Mouse (Mus musculus): ENCODE measurements around the gene Hist2h3b. TPM values are rescaled to one million over a fixed set of nuclear protein-coding genes. Genes with fewer than 3 reads are reported as not detected.
"Not testable (repeated sequence)": the region's sequence is repeated elsewhere in the genome, so short reads cannot be mapped to it uniquely, and the experiment has no call there.

Gene Hist2h3b
- polyA plus RNA-seq, 1 experiment from 2014 or later: 96.2 TPM

DNA sequence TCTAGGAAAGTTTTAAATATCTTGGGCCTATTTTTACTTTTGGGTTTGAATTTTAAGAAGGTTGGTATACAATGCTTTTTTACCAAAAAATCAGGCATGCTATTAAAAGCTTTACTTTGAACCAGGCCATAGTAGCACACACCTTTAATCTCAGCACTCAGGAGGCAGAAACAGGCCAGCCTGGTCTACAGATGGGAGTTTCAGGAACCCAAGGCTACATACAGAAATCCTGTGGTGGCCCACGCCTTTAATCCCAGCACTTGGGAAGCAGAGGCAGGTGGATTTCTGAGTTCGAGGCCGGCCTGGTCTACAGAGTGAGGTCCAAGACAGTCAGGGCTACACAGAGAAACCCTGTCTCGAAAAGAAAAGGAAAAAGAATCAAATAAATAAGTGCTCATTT lies 913 bp upstream of the Hist2h3b start:
- Histone ChIP-seq H3K4me3 (no peak overlapping the region), H3K27ac (peak overlapping the region; percentile 97), H3K9ac (no peak overlapping the region), H3K9me3 (no peaks in the 10 kb centered on the region), H3K36me3 (no peaks in the 10 kb centered on the region), H3K4me1 (peaks cover 33% of the 10 kb centered on the region), H3K27me3 (no peaks in the 10 kb centered on the region), H3K4me2 (peak overlapping the region; percentile 87)
- no peak for ATAC-seq (ENCODE audit: insufficient number of reproducible peaks, insufficient read depth, low FRiP score, low TSS enrichment, low read depth)
- 69% methylated on average over 4 of the region's 4 CpGs for WGBS

DNA sequence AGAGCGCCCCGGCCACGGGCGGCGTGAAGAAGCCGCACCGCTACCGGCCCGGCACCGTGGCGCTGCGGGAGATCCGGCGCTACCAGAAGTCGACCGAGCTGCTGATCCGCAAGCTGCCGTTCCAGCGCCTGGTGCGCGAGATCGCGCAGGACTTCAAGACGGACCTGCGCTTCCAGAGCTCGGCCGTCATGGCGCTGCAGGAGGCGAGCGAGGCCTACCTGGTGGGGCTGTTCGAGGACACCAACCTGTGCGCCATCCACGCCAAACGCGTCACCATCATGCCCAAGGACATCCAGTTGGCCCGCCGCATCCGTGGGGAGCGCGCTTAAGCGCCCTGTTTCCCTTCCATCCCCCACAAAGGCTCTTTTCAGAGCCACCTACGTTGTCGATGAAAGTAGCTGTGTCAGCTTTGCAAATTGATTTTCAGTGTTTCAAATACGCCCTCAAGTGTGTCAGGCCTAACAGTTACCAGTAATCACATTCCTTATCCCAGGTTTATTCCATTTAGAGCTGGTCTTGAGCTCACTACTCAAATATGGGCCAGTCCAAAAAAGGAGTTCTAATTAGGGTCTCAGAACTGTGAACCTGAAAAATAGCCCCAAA lies 423 bp downstream of the Hist2h3b start:
- WGBS: 0% methylated on average over 20 of the region's 44 CpGs
- H3K36me3 ChIP-seq: not testable (repeated sequence)
- H3K4me1 ChIP-seq: peaks cover 31% of the 10 kb centered on the region

GRCm38 (mm10) chr3:96269511-96270474 lies 1.3 kb downstream of the Hist2h3b start, which contains the start of gene Hist2h2bb:
TSS of gene Hist2h2bb (plus strand) at chr3:96269752.
- WGBS: under 1% methylated on average over 45 of the region's 45 CpGs

More for the DNA sequence above, 423 bp downstream of the Hist2h3b start:
- Histone ChIP-seq H3K4me3 (peak overlapping the region; percentile 57), H3K27ac (peak overlapping the region; percentile 97), H3K4me2 (peak overlapping the region; percentile 87), H3K9ac (peak overlapping the region; percentile 83)
- not testable (repeated sequence) for H3K9me3 ChIP-seq, H3K27me3 ChIP-seq
- ATAC-seq (ENCODE audit: insufficient number of reproducible peaks, insufficient read depth, low FRiP score, low TSS enrichment, low read depth): peak; percentile 8; the same call in 1 of the 2 replicates

DNA sequence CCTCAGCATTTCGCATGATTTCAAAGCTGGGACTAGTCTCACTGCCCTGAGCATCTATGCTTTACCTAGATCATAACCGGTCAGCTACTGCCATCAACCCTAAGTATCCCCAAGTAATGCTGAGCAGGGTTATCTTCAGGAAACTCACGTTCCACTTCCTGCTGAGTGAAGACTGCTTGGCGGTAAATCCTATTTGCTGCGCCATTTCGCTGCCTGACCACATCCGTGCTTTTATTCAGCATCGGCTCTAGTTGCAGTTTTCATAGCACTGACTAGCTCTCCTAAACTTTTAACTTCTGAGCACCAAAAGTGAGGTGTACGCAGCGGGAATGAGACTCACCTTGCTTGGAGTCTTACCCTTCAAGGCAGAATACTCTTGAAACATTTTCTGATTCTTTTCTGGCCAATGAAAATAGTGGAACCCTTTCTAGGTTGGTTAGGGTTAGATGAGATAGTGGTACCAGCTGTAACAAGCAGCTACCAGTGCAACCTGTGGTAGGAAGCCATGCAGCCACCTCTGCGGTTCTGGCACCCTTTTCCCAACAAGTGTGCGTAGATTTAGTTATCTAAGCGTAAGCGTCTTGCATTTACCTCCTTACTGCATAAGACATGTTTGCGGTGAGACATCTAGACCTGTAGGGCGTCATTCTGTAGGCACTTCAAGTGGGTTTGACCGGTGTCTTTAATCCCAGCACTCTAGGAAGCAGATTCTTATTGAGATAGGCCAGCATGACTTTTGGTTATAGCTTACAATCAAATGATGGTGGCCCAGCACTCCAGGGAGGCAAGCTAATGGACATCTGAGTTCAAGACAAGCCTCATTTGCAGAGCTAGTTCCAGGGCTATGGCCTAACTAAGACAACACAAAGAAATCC lies 5.4 kb downstream of the Hist2h3b start:
- H3K36me3 ChIP-seq: no peaks in the 10 kb centered on the region
- H3K4me1 ChIP-seq: peaks cover 14% of the 10 kb centered on the region
- H3K9ac ChIP-seq: no peak overlapping the region
- H3K4me3 ChIP-seq: no peak overlapping the region
- H3K4me2 ChIP-seq: no peak overlapping the region
- H3K9me3 ChIP-seq: no peaks in the 10 kb centered on the region
- ATAC-seq (ENCODE audit: insufficient number of reproducible peaks, insufficient read depth, low FRiP score, low TSS enrichment, low read depth): no peak
- 90% methylated on average over 17 of the region's 17 CpGs for WGBS
- no peak overlapping the region for H3K27ac ChIP-seq
- H3K27me3 ChIP-seq: no peaks in the 10 kb centered on the region

More at GRCm38 (mm10) chr3:96269511-96270474, 1.3 kb downstream of the Hist2h3b start, which contains the start of gene Hist2h2bb:
- H3K4me3 ChIP-seq: peak within 1 kb of the TSS; percentile 57
- peak within 1 kb of the TSS; percentile 97 for H3K27ac ChIP-seq
- peak; percentile 95 for ATAC-seq (ENCODE audit: insufficient number of reproducible peaks, insufficient read depth, low FRiP score, low TSS enrichment, low read depth)
- peak within 1 kb of the TSS; percentile 83 for H3K9ac ChIP-seq
- H3K4me2 ChIP-seq: peak within 1 kb of the TSS; percentile 87
- H3K36me3 ChIP-seq: no peaks in the 10 kb centered on the region
- peaks cover 22% of the 10 kb centered on the region for H3K4me1 ChIP-seq
- H3K9me3 ChIP-seq: no peaks in the 10 kb centered on the region
- no peaks in the 10 kb centered on the region for H3K27me3 ChIP-seq

- Histone ChIP-seq H3K36me3 (no peaks in the 10 kb centered on the region), H3K9me3 (no peaks in the 10 kb centered on the region), H3K27me3 (peaks cover 6% of the 10 kb centered on the region; the same call in 1 of the 2 replicates), H3K9ac (peak overlapping the region; percentile 73), H3K4me3 (peak overlapping the region; percentile 52), H3K4me1 (peaks cover 10% of the 10 kb centered on the region), H3K4me2 (peak overlapping the region; percentile 89), H3K27ac (peak overlapping the region; percentile 92)
- WGBS: 12% methylated on average over 8 of the region's 8 CpGs
- no peak for ATAC-seq (ENCODE audit: insufficient number of reproducible peaks, insufficient read depth, low FRiP score, low TSS enrichment, low read depth)
Observed at GRCm38 (mm10) chr3:96277428-96277799, 9.0 kb downstream of the Hist2h3b start.

- peaks cover 12% of the 10 kb centered on the region for H3K27me3 ChIP-seq
- no peaks in the 10 kb centered on the region for H3K9me3 ChIP-seq
- H3K27ac ChIP-seq: peak overlapping the region; percentile 92
- peak overlapping the region; percentile 73 for H3K9ac ChIP-seq
- under 1% methylated on average over 49 of the region's 49 CpGs for WGBS
- ATAC-seq (ENCODE audit: insufficient number of reproducible peaks, insufficient read depth, low FRiP score, low TSS enrichment, low read depth): peak; percentile 89
- no peaks in the 10 kb centered on the region for H3K36me3 ChIP-seq
- peak overlapping the region; percentile 52 for H3K4me3 ChIP-seq
- H3K4me1 ChIP-seq: peaks cover 10% of the 10 kb centered on the region
- peak overlapping the region; percentile 89 for H3K4me2 ChIP-seq
Observed at GRCm38 (mm10) chr3:96277800-96278624, 9.6 kb downstream of the Hist2h3b start.

DNA sequence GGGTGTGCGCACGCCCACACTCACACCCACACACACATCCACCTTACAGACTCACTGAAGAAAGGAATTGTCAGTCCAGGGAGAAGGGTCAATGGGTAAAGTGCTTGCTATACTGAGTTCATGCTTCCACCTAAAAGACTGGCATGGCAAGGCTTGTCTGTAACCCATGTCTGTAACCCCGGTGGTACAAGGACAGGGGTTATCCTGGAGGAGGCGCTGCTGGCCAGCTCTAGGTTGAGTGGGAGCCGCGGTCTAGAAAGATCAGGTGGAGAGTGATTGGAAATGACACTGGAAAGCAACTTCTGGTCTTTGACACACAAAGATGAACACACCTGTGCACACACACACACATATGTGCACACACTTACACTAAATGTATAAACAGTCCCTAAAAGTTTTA lies 12.2 kb downstream of the Hist2h3b start:
- Histone ChIP-seq H3K36me3 (no peaks in the 10 kb centered on the region), H3K9ac (no peak overlapping the region), H3K27me3 (peaks cover 25% of the 10 kb centered on the region), H3K4me3 (no peak overlapping the region), H3K9me3 (no peaks in the 10 kb centered on the region), H3K4me2 (no peak overlapping the region), H3K27ac (no peak overlapping the region), H3K4me1 (peaks cover 18% of the 10 kb centered on the region)
- 50% methylated on average over 6 of the region's 6 CpGs for WGBS
- ATAC-seq (ENCODE audit: insufficient number of reproducible peaks, insufficient read depth, low FRiP score, low TSS enrichment, low read depth): no peak

GRCm38 (mm10) chr3:96284457-96284856 lies 16.0 kb downstream of the Hist2h3b start:
- Histone ChIP-seq H3K27ac (no peak overlapping the region), H3K4me1 (peaks cover 8% of the 10 kb centered on the region; the same call in 1 of the 2 replicates), H3K27me3 (peaks cover 30% of the 10 kb centered on the region), H3K9me3 (no peaks in the 10 kb centered on the region), H3K4me3 (no peak overlapping the region), H3K36me3 (no peaks in the 10 kb centered on the region), H3K9ac (peak overlapping the region; percentile 44; the same call in 1 of the 2 replicates), H3K4me2 (peak overlapping the region; percentile 36)
- ATAC-seq (ENCODE audit: insufficient number of reproducible peaks, insufficient read depth, low FRiP score, low TSS enrichment, low read depth): no peak
- WGBS: 13% methylated on average over 4 of the region's 4 CpGs

GRCm38 (mm10) chr3:96287334-96287733 lies 18.9 kb downstream of the Hist2h3b start:
- H3K9me3 ChIP-seq; H3K9ac ChIP-seq; H3K4me3 ChIP-seq; ATAC-seq (ENCODE audit: insufficient number of reproducible peaks, insufficient read depth, low FRiP score, low TSS enrichment, low read depth); H3K4me2 ChIP-seq; H3K4me1 ChIP-seq; H3K36me3 ChIP-seq; H3K27ac ChIP-seq: not testable (repeated sequence)
- 87% methylated on average over 11 of the region's 11 CpGs for WGBS
- peaks cover 24% of the 10 kb centered on the region for H3K27me3 ChIP-seq

- Histone ChIP-seq H3K36me3 (no peaks in the 10 kb centered on the region), H3K9ac (no peak overlapping the region), H3K4me2 (no peak overlapping the region), H3K27ac (no peak overlapping the region), H3K4me1 (peaks cover 2% of the 10 kb centered on the region; the same call in 1 of the 2 replicates), H3K4me3 (no peak overlapping the region), H3K27me3 (peaks cover 7% of the 10 kb centered on the region), H3K9me3 (no peaks in the 10 kb centered on the region)
- WGBS: 73% methylated on average over 3 of the region's 3 CpGs
- no peak for ATAC-seq (ENCODE audit: insufficient number of reproducible peaks, insufficient read depth, low FRiP score, low TSS enrichment, low read depth)
Observed at GRCm38 (mm10) chr3:96289201-96289600, 20.7 kb downstream of the Hist2h3b start.
